Mouse (Mus musculus): Measurements from ENCODE around the gene Slc4a5. TPM values are rescaled to one million over a fixed set of nuclear protein-coding genes. Genes with fewer than 3 reads are reported as not detected.

The Slc4a5 gene
- total and polyA plus RNA-seq, 3 experiments, result 0.04 TPM; not detected in 2

DNA sequence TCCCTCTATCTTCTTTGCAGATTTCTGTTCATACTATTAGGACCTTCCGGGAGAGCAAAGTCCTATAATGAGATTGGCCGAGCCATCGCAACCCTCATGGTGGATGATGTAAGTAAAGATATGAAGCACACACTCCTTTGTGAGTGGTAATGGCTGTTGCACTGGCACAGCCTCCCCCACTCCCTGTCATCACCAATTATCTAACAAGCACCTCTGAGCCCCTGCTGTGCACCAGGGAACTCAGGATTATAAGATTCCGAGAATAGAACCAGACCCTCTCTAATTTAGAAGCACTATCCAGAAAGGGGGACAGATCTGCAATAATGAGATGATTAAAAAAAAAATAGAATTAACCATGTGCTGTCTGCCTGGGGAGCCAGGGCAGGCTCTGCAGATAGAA lies 46.0 kb downstream of the Slc4a5 start:
- Histone ChIP-seq H3K27me3 (ENCODE audit: control insufficient read depth in 1 of 2, insufficient read depth in 2 of 2, low read length in 2 of 2) (peaks cover 6 to 13% of the 10 kb centered on the region in 2 experiments; a peak in 3 of 4 replicates), H3K36me3 (ENCODE audit: control insufficient read depth in 1 of 2, insufficient read depth in 2 of 2, low read length in 2 of 2) (no peaks in the 10 kb centered on the region; a peak in 2 of 4 replicates), H3K9me3 (replicated peaks; ENCODE audit: insufficient read depth, low read length) (no peaks in the 10 kb centered on the region), H3K4me3 (ENCODE audit: control insufficient read depth in 1 of 2, insufficient read depth in 1 of 2, low read depth in 2 of 2, low read length in 2 of 2) (no peak overlapping the region), H3K27ac (ENCODE audit: control insufficient read depth, low read depth, low read length) (no peak overlapping the region), H3K79me2 (ENCODE audit: control insufficient read depth, insufficient read depth, low read length, poor library complexity) (no peaks in the 10 kb centered on the region), H3K9ac (ENCODE audit: control insufficient read depth, low read depth, low read length, poor library complexity, severe bottlenecking) (no peak overlapping the region), H3K4me1 (ENCODE audit: control insufficient read depth in 1 of 2, insufficient read depth in 2 of 2, low read length in 2 of 2) (no peaks in the 10 kb centered on the region)
- TF ChIP-seq ETS1 (IDR thresholded peaks at IDR 0.05; ENCODE audit: low read depth, low read length) (no peak), CHD2 (IDR thresholded peaks at IDR 0.05; ENCODE audit: low read length) (no peak), CTCF (IDR thresholded peaks at IDR 0.05 in 2 of 3, conservative IDR thresholded peaks at IDR 0.05 in 1 of 3; ENCODE audit: control insufficient read depth in 1 of 3, insufficient read depth in 1 of 3, low read depth in 2 of 3, low read length in 3 of 3, poor library complexity in 1 of 3, severe bottlenecking in 1 of 3) (no peak), ZKSCAN1 (IDR thresholded peaks at IDR 0.05; ENCODE audit: low read depth, low read length) (no peak), GABPA (IDR thresholded peaks at IDR 0.05; ENCODE audit: low read depth, low read length) (no peak), SMC3 (IDR thresholded peaks at IDR 0.05; ENCODE audit: low read depth, low read length) (no peak), MYC (IDR thresholded peaks at IDR 0.05; ENCODE audit: low read depth, low read length) (no peak), USF2 (IDR thresholded peaks at IDR 0.05; ENCODE audit: borderline replicate concordance in 1 of 2, insufficient read depth in 1 of 2, low read depth in 1 of 2, low read length in 2 of 2) (no peak), UBTF (IDR thresholded peaks at IDR 0.05; ENCODE audit: borderline replicate concordance, insufficient read depth, low read depth, low read length) (no peak), ZMIZ1 (IDR thresholded peaks at IDR 0.05; ENCODE audit: low read depth, low read length) (no peak), MXI1 (IDR thresholded peaks at IDR 0.05; ENCODE audit: low read depth, low read length) (no peak), ZNF384 (IDR thresholded peaks at IDR 0.05; ENCODE audit: low read depth, low read length) (no peak)
- no peak for DNase-seq (ENCODE audit: low read depth, low spot score)

DNA sequence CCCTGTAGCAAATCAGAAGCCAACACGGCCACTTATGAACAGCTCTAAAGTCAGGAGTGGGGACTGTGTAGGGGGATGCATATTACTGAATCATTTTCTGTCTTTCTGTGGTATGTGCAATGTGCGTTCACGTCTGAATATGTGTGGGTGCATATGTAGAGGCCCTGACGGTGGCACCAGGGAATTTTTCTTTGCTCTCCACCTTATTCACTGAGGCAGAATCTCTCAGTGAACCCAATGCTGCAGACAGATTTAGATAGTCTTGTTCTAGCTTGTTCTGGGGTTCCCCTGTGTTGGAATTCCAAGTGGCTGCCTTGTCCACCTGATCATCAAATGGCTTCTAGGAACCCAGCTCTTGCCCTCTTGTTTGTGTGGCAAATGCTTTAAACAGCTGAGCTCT lies 48.0 kb downstream of the Slc4a5 start:
- Histone ChIP-seq H3K4me1 (ENCODE audit: control insufficient read depth in 1 of 2, insufficient read depth in 2 of 2, low read length in 2 of 2) (no peaks in the 10 kb centered on the region), H3K27me3 (ENCODE audit: control insufficient read depth in 1 of 2, insufficient read depth in 2 of 2, low read length in 2 of 2) (peaks cover 3 to 8% of the 10 kb centered on the region in 2 experiments; a peak in 3 of 4 replicates), H3K9me3 (replicated peaks; ENCODE audit: insufficient read depth, low read length) (no peaks in the 10 kb centered on the region), H3K9ac (ENCODE audit: control insufficient read depth, low read depth, low read length, poor library complexity, severe bottlenecking) (no peak overlapping the region), H3K36me3 (ENCODE audit: control insufficient read depth in 1 of 2, insufficient read depth in 2 of 2, low read length in 2 of 2) (no peaks in the 10 kb centered on the region; a peak in 2 of 4 replicates), H3K79me2 (ENCODE audit: control insufficient read depth, insufficient read depth, low read length, poor library complexity) (no peaks in the 10 kb centered on the region), H3K4me3 (ENCODE audit: control insufficient read depth in 1 of 2, insufficient read depth in 1 of 2, low read depth in 2 of 2, low read length in 2 of 2) (no peak overlapping the region; a peak in 1 of 4 replicates), H3K27ac (ENCODE audit: control insufficient read depth, low read depth, low read length) (no peak overlapping the region)
- no peak for DNase-seq (ENCODE audit: low read depth, low spot score)
- TF ChIP-seq MYC (IDR thresholded peaks at IDR 0.05; ENCODE audit: low read depth, low read length) (no peak), ETS1 (IDR thresholded peaks at IDR 0.05; ENCODE audit: low read depth, low read length) (no peak), GABPA (IDR thresholded peaks at IDR 0.05; ENCODE audit: low read depth, low read length) (no peak), MAZ (IDR thresholded peaks at IDR 0.05; ENCODE audit: low read depth, low read length) (no peak)
